Mouse (Mus musculus) spleen, adult 12 weeks (tissue): ENCODE data around the gene Ehd1.
A peak's percentile ranks its signal among the peaks of the same experiment; 100 is the strongest.

Experiments used
- DNase-seq: peaks from one replicate; pipeline ENCODE4 v3.0.0; 2022; ENCODE audit warnings: low spot score

Ehd1 gene

GRCm38 (mm10) chr19:6276426-6277421 is at the start of gene Ehd1:
Gene Ehd1, plus strand, starts transcription at chr19:6276725.
- peak; percentile 97 for DNase-seq

GRCm38 (mm10) chr19:6226763-6227162 is 49.8 kb upstream of the Ehd1 start:
- no peak for DNase-seq

GRCm38 (mm10) chr19:6227864-6228263 is 48.7 kb upstream of the Ehd1 start:
- no peak for DNase-seq

- no peak for DNase-seq
These were observed 46.1 kb upstream of the Ehd1 start for GRCm38 (mm10) chr19:6230411-6230810.

GRCm38 (mm10) chr19:6231036-6231435 is 45.5 kb upstream of the Ehd1 start:
- DNase-seq: no peak

- DNase-seq: no peak
These were observed 42.9 kb upstream of the Ehd1 start for GRCm38 (mm10) chr19:6233647-6234046.

GRCm38 (mm10) chr19:6234337-6235083 is 42.0 kb upstream of the Ehd1 start:
- peak; percentile 75 for DNase-seq

- peak; percentile 96 for DNase-seq
These were observed 41.2 kb upstream of the Ehd1 start, which contains the start of gene Ppp2r5b for GRCm38 (mm10) chr19:6235084-6236052. Gene Ppp2r5b, minus strand, starts transcription at chr19:6235872.

GRCm38 (mm10) chr19:6236053-6236441 is 40.5 kb upstream of the Ehd1 start:
- peak; percentile 74 for DNase-seq

- no peak for DNase-seq
These were observed 39.7 kb upstream of the Ehd1 start for GRCm38 (mm10) chr19:6236842-6237241.

GRCm38 (mm10) chr19:6238740-6239139 is 37.8 kb upstream of the Ehd1 start:
- DNase-seq: no peak

- DNase-seq: peak; percentile 24
These were observed 36.4 kb upstream of the Ehd1 start for GRCm38 (mm10) chr19:6240136-6240535.

- DNase-seq: no peak
These were observed 35.8 kb upstream of the Ehd1 start for GRCm38 (mm10) chr19:6240725-6241124.

GRCm38 (mm10) chr19:6241274-6242107 is 35.0 kb upstream of the Ehd1 start, which contains the start of gene Atg2a:
Gene Atg2a, plus strand, starts transcription at chr19:6241668.
- DNase-seq: peak; percentile 98

GRCm38 (mm10) chr19:6242281-6242680 is 34.2 kb upstream of the Ehd1 start:
- peak; percentile 68 for DNase-seq

GRCm38 (mm10) chr19:6243226-6243625 is 33.3 kb upstream of the Ehd1 start:
- DNase-seq: no peak

- no peak for DNase-seq
These were observed 30.7 kb upstream of the Ehd1 start for GRCm38 (mm10) chr19:6245806-6246205.

GRCm38 (mm10) chr19:6247526-6248300 is 28.8 kb upstream of the Ehd1 start:
- DNase-seq: no peak

GRCm38 (mm10) chr19:6253021-6253420 is 23.5 kb upstream of the Ehd1 start:
- DNase-seq: no peak

- DNase-seq: no peak
These were observed 16.1 kb upstream of the Ehd1 start for GRCm38 (mm10) chr19:6260428-6260827.
